Mouse (Mus musculus) spleen, adult 2 months (tissue): ENCODE results near the gene Tnfsf12. TPM values are rescaled to one million over a fixed set of nuclear protein-coding genes. Genes with fewer than 3 reads are reported as not detected.

Experiments used
- DNase-seq, 2 experiments: peaks; one replicate each; pipeline versions ENCODE4 v3.0.0 to v3.0.0-alpha.2; 2012 to 2021; ENCODE audit warnings: low spot score in 2 of 2, low read depth in 1 of 2
- H3K27ac ChIP-seq: fragments of 200-500 bp; 2 replicates; pipeline ENCODE4 v1.5.1; 2012; ENCODE audit warnings: low read length, inconsistent platforms; ENCODE audit not compliant: insufficient read depth
- H3K27me3 ChIP-seq: fragments of 200-500 bp; 2 replicates; pipeline ENCODE4 v1.6.1; 2012; ENCODE audit warnings: mild to moderate bottlenecking, moderate library complexity, low read length, inconsistent platforms; ENCODE audit not compliant: control insufficient read depth, insufficient read depth
- H3K36me3 ChIP-seq: fragments of 200-500 bp; 2 replicates; pipeline ENCODE4 v1.6.1; 2012; ENCODE audit warnings: mild to moderate bottlenecking, low read length, inconsistent platforms; ENCODE audit not compliant: control insufficient read depth, insufficient read depth
- H3K4me1 ChIP-seq: fragments of 200-500 bp; 2 replicates; pipeline ENCODE4 v1.6.1; 2011; ENCODE audit warnings: inconsistent platforms; ENCODE audit not compliant: control insufficient read depth, insufficient read depth, insufficient read length
- H3K4me3 ChIP-seq: fragments of 200-500 bp; 2 replicates; pipeline ENCODE4 v1.5.1; 2011; ENCODE audit warnings: mild to moderate bottlenecking, inconsistent platforms; ENCODE audit not compliant: insufficient read depth, insufficient read length; ENCODE audit errors: extremely low read depth
- CTCF ChIP-seq: fragments of 200-500 bp; IDR thresholded peaks from 2 replicates; pipeline ENCODE4 v1.5.1; 2011; ENCODE audit warnings: mild to moderate bottlenecking, inconsistent platforms; ENCODE audit not compliant: insufficient read depth, insufficient read length, insufficient replicate concordance; ENCODE audit errors: extremely low read depth
- POLR2A ChIP-seq: fragments of 200-500 bp; IDR thresholded peaks from 2 replicates; pipeline ENCODE4 v1.6.1; 2011; ENCODE audit warnings: low read depth, low read length, inconsistent platforms
- WGBS: fragments of 180-500 bp; shearing (Covaris S2); methylation state at CpG from one replicate; pipeline ENCODE4 v1.1.7; 2018; 5-methylcytosine and 5-hydroxymethylcytosine counted together
- polyA plus RNA-seq: library from polyadenylated mRNA; depleted of rRNA; stranded (reverse); fragments of >200 nt; gene quantifications from 2 replicates; pipeline ENCODE4 v1.2.3, GENCODE M21; 2012

Gene Tnfsf12
- polyA plus RNA-seq, 1 experiment, result 23.9 TPM

DNA sequence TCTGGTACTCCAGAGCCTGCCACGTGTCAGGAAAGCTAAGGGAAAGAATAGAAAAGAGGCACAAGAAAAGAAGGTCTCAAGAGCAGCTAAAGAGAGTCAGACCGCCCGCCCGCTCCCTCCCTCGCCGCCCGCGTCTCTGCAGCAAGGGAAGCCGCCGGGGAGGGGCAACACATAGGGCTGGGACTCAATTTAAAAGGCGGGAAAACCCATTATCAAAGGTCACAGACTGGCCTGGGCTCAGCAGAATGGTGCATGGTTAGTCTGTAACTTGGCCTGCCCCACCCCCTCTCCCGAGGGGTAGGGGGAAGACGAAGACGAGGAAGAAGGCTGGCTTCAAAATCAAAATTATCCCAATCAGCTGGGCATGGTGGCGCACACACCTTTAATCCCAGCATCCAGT, 23.0 kb upstream of the Tnfsf12 start:
- WGBS, result 71% methylated on average over 15 of the region's 15 CpGs
- Histone ChIP-seq H3K36me3 (no peaks in the 10 kb centered on the region), H3K4me1 (no peaks in the 10 kb centered on the region), H3K27me3 (no peaks in the 10 kb centered on the region), H3K27ac (no peak overlapping the region), H3K4me3 (no peak overlapping the region)
- no peak for DNase-seq
- TF ChIP-seq CTCF, result no peak
- TF ChIP-seq POLR2A, result no peak

DNA sequence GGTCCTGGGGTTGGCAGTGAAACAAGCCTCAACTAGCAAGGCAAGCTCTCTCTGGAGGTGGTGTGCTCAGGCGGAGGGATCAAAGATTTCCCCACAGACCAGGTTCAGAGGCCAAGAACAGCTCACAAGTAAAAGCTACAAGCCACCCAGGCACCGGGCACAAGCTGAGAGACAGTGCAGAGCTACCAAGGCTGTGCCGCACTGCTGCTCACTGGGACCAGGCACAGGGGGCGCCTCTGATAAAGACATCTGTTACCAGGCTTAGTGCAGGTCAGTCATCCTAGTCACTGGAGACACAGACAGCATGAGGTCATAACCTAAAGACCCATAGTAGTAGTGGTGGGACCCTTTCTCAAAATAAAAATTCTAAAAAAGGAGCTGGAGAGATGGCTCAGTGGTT, 21.3 kb upstream of the Tnfsf12 start:
- no peak for DNase-seq
- WGBS, result 86% methylated on average over 4 of the region's 4 CpGs
- Histone ChIP-seq H3K36me3 (no peaks in the 10 kb centered on the region), H3K27ac (no peak overlapping the region), H3K27me3 (no peaks in the 10 kb centered on the region), H3K4me1 (no peaks in the 10 kb centered on the region), H3K4me3 (no peak overlapping the region)
- no peak for TF ChIP-seq CTCF
- no peak for TF ChIP-seq POLR2A

DNA sequence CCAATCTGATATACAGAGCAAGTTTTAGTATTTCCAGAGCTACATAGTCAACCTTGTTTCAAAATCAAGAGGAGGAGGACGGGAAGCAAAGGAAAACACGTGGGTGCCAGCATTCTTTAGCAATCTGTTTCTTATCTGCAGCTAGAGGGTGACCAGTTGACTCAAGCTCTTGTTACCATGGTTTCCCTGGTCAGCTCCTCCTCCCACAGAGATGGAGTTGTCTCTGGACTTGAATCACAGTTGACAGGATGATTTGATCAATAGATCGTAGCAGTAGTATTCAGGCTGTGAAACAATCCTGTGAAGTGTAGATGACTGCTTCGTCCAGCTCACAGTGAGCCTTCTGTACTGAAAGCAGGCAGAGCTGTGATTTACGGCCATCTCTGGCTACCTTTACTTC, 20.3 kb upstream of the Tnfsf12 start:
- no peaks in the 10 kb centered on the region for H3K4me1 ChIP-seq
- no peak overlapping the region for H3K27ac ChIP-seq
- TF ChIP-seq POLR2A, result no peak
- TF ChIP-seq CTCF, result no peak
- DNase-seq, result no peak
- H3K4me3 ChIP-seq, result no peak overlapping the region
- 47% methylated on average over 5 of the region's 5 CpGs for WGBS
- no peaks in the 10 kb centered on the region for H3K36me3 ChIP-seq
- no peaks in the 10 kb centered on the region for H3K27me3 ChIP-seq

DNA sequence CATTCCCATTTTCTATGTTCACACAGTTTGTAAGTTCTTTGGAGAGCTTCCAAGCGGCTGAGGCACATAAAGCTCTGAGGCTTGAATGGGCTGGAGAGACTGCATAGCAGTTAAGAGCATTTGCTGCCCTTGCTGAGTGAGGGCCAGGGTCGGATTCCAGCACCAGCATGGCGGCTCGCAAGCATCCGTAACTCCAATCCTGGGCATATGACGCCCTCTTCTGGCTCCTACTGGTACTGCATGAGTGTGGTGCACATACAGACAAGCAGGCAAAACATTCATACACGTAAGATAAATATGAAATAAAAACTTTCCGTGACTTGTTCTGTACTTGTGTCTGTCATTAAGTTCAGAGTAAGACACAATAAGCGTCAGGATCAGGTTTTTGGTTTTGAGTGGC, 19.8 kb upstream of the Tnfsf12 start:
- Histone ChIP-seq H3K27me3 (no peaks in the 10 kb centered on the region), H3K27ac (no peak overlapping the region), H3K36me3 (no peaks in the 10 kb centered on the region), H3K4me1 (no peaks in the 10 kb centered on the region), H3K4me3 (no peak overlapping the region)
- WGBS, result 80% methylated on average over 9 of the region's 9 CpGs
- no peak for TF ChIP-seq POLR2A
- TF ChIP-seq CTCF, result peak; percentile 22; the same call in 1 of the 2 replicates
- DNase-seq, result no peak

DNA sequence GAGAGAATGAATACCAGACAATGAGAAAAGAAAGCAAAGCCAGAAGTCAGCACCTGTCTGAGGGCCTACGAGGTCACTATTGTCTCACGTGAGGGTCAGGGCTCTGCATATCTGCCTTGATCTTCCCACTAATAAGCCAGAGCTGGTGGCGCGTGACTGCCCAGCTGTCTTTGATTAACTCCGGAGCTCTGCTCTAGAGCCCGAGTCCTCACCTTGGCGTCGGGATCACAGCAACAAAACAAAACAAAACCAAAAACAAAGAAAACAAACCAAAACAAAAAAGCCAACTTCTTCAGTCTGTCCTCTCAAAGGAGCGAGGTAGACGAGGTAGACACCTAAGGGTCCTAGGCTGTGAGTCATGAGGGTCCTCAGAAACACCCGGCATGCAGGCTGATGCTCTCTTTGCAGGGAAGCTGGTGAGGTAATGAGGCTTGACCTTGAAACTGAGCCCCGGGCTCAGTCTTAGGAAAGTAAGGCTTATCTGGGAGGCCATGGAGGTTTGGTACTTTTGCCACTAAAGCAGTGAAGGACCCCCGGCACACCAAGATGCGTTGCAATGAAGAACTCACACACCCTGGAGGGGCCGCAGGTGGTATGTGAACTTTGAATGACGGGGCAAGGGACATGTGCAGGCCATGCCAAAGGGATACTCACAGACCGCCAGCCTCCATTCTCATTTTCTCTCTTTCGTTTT, 19.1 kb upstream of the Tnfsf12 start:
- TF ChIP-seq CTCF (no peak), POLR2A (no peak)
- no peaks in the 10 kb centered on the region for H3K4me1 ChIP-seq
- H3K27ac ChIP-seq, result no peak overlapping the region
- DNase-seq, result no peak
- no peak overlapping the region for H3K4me3 ChIP-seq
- H3K27me3 ChIP-seq, result no peaks in the 10 kb centered on the region
- no peaks in the 10 kb centered on the region for H3K36me3 ChIP-seq
- 93% methylated on average over 18 of the region's 18 CpGs for WGBS

DNA sequence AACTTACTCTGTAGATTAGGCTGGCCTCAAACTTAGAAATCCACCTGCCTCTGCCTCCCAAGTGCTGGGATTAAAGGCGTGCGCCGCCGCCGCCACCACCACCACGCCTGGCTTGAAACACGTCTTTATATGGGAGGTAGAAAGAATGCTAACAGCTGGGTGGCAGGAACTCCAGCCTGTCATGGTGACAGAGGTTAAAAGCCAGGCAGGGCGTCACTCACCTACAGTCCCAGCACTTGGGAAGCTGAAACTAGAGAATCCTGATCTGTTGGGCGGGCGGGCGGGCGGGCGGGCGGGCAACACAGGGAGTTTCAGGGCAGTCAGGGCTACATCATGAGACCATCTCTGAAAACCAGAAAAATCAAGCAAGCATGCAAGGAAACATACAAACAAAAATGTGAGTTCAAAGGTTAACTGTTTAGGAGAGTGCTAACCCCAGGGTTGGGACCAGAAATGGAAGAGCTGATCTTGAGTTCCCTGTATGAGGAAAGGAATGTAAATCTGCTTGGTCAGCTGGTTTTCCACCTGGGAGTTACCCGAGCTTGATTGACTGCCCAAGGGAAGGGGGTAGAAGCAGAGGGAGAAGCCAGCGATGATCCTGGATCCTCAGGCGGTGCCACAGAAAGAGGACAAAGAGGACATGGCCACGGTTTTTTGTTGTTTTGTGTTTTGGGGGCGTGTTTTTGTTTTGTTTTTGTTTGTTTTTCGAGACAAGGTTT, 17.5 kb upstream of the Tnfsf12 start:
- Histone ChIP-seq H3K4me1 (no peaks in the 10 kb centered on the region), H3K36me3 (no peaks in the 10 kb centered on the region), H3K4me3 (no peak overlapping the region), H3K27ac (no peak overlapping the region), H3K27me3 (no peaks in the 10 kb centered on the region)
- 94% methylated on average over 20 of the region's 20 CpGs for WGBS
- TF ChIP-seq CTCF, result no peak
- no peak for TF ChIP-seq POLR2A
- no peak for DNase-seq

DNA sequence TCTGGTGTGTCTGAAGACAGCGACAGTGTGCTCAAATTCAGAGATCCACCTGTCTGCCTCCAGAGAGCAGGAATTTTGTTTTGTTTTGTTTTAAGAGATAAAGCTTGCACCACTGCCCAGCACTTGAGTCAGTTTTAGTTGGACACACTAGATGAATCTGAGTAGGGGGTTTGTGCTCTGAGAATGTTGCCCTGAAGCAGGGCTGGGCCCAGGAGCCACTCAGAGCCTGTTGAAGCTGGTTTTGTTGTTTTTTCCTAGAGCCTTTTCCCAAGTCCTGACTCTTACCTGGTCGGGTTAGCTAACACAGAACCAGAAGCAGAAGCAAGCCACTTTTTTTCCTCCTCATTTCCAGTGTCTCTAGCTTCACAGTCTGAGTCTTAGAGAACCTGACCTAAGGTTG, 15.4 kb upstream of the Tnfsf12 start:
- Histone ChIP-seq H3K36me3 (no peaks in the 10 kb centered on the region), H3K4me1 (no peaks in the 10 kb centered on the region), H3K4me3 (no peak overlapping the region), H3K27me3 (no peaks in the 10 kb centered on the region), H3K27ac (no peak overlapping the region)
- no peak for TF ChIP-seq POLR2A
- TF ChIP-seq CTCF, result no peak
- WGBS, result 90% methylated on average over 2 of the region's 2 CpGs
- no peak for DNase-seq
